Mouse (Mus musculus): Measurements from ENCODE around the gene Pdcd2.
"Not testable (repeated sequence)": the region's sequence is repeated elsewhere in the genome, so short reads cannot be mapped to it uniquely, and the experiment has no call there.

Gene Pdcd2

GRCm38 (mm10) chr17:15526986-15527810, at the start of gene Pdcd2:
Gene Pdcd2 (minus strand): TSS chr17:15527301.
- DNase-seq, result peak; percentile 95 to 96

- no peak for DNase-seq
Measured at GRCm38 (mm10) chr17:15575056-15575455, 48.0 kb upstream of the Pdcd2 start.

GRCm38 (mm10) chr17:15566908-15567307, 39.8 kb upstream of the Pdcd2 start:
- DNase-seq, result no peak

- DNase-seq, result peak; percentile 11 to 37
Measured at GRCm38 (mm10) chr17:15564928-15565300, 37.8 kb upstream of the Pdcd2 start.

- peak; percentile 99 to 100 for DNase-seq
Measured at GRCm38 (mm10) chr17:15564014-15564927, 37.2 kb upstream of the Pdcd2 start, which contains the start of gene Prdm9. Gene Prdm9 (minus strand): TSS chr17:15564354.

GRCm38 (mm10) chr17:15559946-15560345, 32.8 kb upstream of the Pdcd2 start:
- DNase-seq, result no peak

- DNase-seq, result no peak
Measured at GRCm38 (mm10) chr17:15549713-15550112, 22.6 kb upstream of the Pdcd2 start.

GRCm38 (mm10) chr17:15546440-15546839, 19.3 kb upstream of the Pdcd2 start:
- DNase-seq, result no peak

- DNase-seq, result not testable (repeated sequence)
Measured at GRCm38 (mm10) chr17:15543868-15544267, 16.8 kb upstream of the Pdcd2 start.

GRCm38 (mm10) chr17:15540309-15540708, 13.2 kb upstream of the Pdcd2 start:
- no peak for DNase-seq

- peak in 1 of 2 experiments; percentile 26 for DNase-seq
Measured at GRCm38 (mm10) chr17:15536457-15536904, 9.4 kb upstream of the Pdcd2 start.

GRCm38 (mm10) chr17:15535943-15536342, 8.8 kb upstream of the Pdcd2 start:
- no peak for DNase-seq

- peak; percentile 26 to 28 for DNase-seq
Measured at GRCm38 (mm10) chr17:15535162-15535800, 8.2 kb upstream of the Pdcd2 start.

GRCm38 (mm10) chr17:15530141-15530540, 3.0 kb upstream of the Pdcd2 start:
- DNase-seq, result peak; percentile 34 to 45

GRCm38 (mm10) chr17:15528887-15529286, 1.8 kb upstream of the Pdcd2 start:
- no peak for DNase-seq

GRCm38 (mm10) chr17:15527811-15528136, 673 bp upstream of the Pdcd2 start:
- DNase-seq, result no peak

- peak in 1 of 2 experiments; percentile 15 for DNase-seq
Measured at GRCm38 (mm10) chr17:15526304-15526703, 797 bp downstream of the Pdcd2 start.

- DNase-seq, result no peak
Measured at GRCm38 (mm10) chr17:15518766-15519165, 8.3 kb downstream of the Pdcd2 start.

- no peak for DNase-seq
Measured at GRCm38 (mm10) chr17:15518186-15518585, 8.9 kb downstream of the Pdcd2 start.

GRCm38 (mm10) chr17:15517776-15518175, 9.3 kb downstream of the Pdcd2 start:
- no peak for DNase-seq

- no peak for DNase-seq
Measured at GRCm38 (mm10) chr17:15510694-15511093, 16.4 kb downstream of the Pdcd2 start.

GRCm38 (mm10) chr17:15499656-15500394, 27.3 kb downstream of the Pdcd2 start, which contains the start of the genes Psmb1 and Tbp:
Gene Psmb1 (minus strand): TSS chr17:15499751.
Gene Tbp (plus strand): TSS chr17:15499888.
- DNase-seq, result peak; percentile 97 to 98

Measured in cerebellum, adult 18-20 months (tissue).